Mouse (Mus musculus) heart, postnatal 0 days (tissue): ENCODE results near the gene Tmem184b.

Experiments used
- CTCF ChIP-seq: IDR thresholded peaks from 2 replicates; pipeline ENCODE4 v1.5.1; 2016; ENCODE audit warnings: antibody characterized with exemption, control low read depth, low read depth
- EP300 ChIP-seq: IDR thresholded peaks from 2 replicates; pipeline ENCODE4 v1.6.1; 2016; ENCODE audit warnings: antibody characterized with exemption, low read depth

DNA sequence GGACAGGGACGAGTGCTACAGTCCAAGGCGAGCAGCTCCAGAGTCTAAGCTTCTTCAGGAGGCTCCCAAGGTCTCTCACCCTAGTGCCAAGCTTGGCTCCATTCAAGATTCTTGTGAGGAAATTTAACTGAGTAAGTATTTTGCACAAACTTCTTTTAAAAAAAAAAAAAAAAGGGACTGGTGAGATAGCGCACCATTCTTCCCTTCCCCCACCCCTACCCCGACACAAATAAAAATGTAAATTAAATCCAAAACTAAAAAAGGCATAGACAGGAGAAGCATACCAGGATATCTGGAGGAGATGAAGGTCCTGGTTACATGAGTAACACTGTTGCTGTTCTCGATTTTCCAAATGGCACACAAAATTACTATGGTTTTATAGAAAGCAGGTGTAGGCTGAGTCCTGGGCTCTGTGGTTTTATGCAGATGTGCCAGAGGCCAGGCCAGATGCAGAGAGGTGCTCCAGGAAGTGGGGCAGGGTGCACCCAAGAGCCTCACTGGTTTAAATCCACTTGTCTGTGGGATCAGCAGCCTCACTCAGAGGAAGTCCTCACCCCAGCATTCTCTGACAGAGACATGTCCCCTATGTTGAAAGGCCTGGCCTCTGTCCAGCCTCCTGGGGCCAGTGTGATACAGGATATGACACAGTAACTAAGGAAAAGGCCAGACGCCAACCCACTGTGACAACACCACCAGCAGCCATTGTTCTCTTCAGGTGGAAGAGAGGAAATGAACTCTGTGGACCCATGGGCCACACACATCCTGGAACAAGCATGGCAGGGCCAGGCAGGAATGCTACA is 80.2 kb downstream of the Tmem184b start:
- TF ChIP-seq CTCF (no peak), EP300 (0 out of 2 replicates have a peak, but pooled peaks have one; percentile 62)
